Mouse (Mus musculus) intestine, embryonic 14.5 days (tissue): ENCODE results near the gene Plcg2. TPM values are rescaled to one million over a fixed set of nuclear protein-coding genes. Genes with fewer than 3 reads are reported as not detected.
A peak's percentile ranks its signal among the peaks of the same experiment; 100 is the strongest.

Experiments used
- ATAC-seq: fragments of 200-750 bp; cut with Nextera tagmentation; replicated peaks from 2 replicates; pipeline ENCODE4 v1.8.0; 2017; ENCODE audit warnings: low read depth, moderate number of reproducible peaks, moderate TSS enrichment, moderate library complexity; ENCODE audit not compliant: low FRiP score, low TSS enrichment
- DNase-seq: peaks from one replicate; pipeline ENCODE4 v3.0.0-alpha.2; 2018; ENCODE audit warnings: low spot score
- H3K27ac ChIP-seq: fragments of 300-500 bp; sonication (generic); 2 replicates; pipeline ENCODE4 v1.5.1; 2014; ENCODE audit warnings: low read depth, mild to moderate bottlenecking, control low read depth
- H3K27me3 ChIP-seq: fragments of 300-500 bp; sonication (generic); replicated peaks from 2 replicates; pipeline ENCODE4 v1.6.1; 2014; ENCODE audit warnings: low read length, control low read depth; ENCODE audit not compliant: control insufficient read depth, insufficient read depth
- H3K36me3 ChIP-seq: fragments of 300-500 bp; sonication (generic); 2 replicates; pipeline ENCODE4 v1.6.1; 2014; ENCODE audit warnings: low read length, control low read depth; ENCODE audit not compliant: control insufficient read depth, insufficient read depth
- H3K4me1 ChIP-seq: fragments of 300-500 bp; sonication (generic); replicated peaks from 2 replicates; pipeline ENCODE4 v1.6.1; 2014; ENCODE audit warnings: low read length, control low read depth, mixed read lengths; ENCODE audit not compliant: control insufficient read depth, insufficient read depth
- H3K4me2 ChIP-seq: fragments of 300-500 bp; sonication (generic); 2 replicates; pipeline ENCODE4 v1.6.1; 2014; ENCODE audit warnings: low read length
- H3K4me3 ChIP-seq: fragments of 300-500 bp; sonication (generic); 2 replicates; pipeline ENCODE4 v1.5.1; 2014; ENCODE audit warnings: low read depth, low read length, control low read depth, mixed read lengths
- H3K9ac ChIP-seq: fragments of 300-500 bp; sonication (generic); 2 replicates; pipeline ENCODE4 v1.6.1; 2014; ENCODE audit warnings: mild to moderate bottlenecking, low read length
- H3K9me3 ChIP-seq: fragments of 300-500 bp; sonication (generic); 2 replicates; pipeline ENCODE4 v1.6.1; 2016; ENCODE audit warnings: low read length, control low read depth; ENCODE audit not compliant: control insufficient read depth
- WGBS: fragments of 180-500 bp; shearing (Covaris S2); extraction: QIAGEN DNeasy Blood & Tissue Kit; methylation state at CpG from one replicate; pipeline ENCODE4 v1.1.7; 2014; 5-methylcytosine and 5-hydroxymethylcytosine counted together
- polyA plus RNA-seq: library from polyadenylated mRNA; unstranded; fragments of >200 nt; fragmentation: Nextera tagmentation; extraction: Ambion mirVana; gene quantifications from 2 replicates; pipeline ENCODE4 v1.2.1, GENCODE M21; 2014

The Plcg2 gene
- polyA plus RNA-seq, 1 experiment from 2014 or later, result 3.2 TPM

DNA sequence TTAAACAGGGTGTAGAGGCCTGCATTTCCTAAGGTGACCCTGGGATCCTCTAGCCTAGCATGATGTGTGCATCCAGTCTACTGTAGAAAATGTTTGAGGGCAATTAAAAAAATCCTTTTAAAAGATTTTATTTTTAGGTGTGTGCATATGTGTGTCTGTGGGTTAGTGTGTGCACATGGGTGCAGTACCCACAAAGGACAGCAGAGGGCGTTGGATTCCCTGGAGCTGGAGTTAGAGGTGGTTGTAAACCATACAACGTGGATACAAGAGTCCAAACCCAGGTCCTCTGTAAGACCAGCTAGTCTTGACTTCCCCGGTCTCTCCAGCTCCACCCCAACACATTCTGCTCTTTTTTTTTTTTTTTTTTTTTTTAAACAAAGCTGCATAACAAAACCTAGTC, 139.4 kb downstream of the Plcg2 start:
- DNase-seq, result no peak
- no peaks in the 10 kb centered on the region for H3K4me1 ChIP-seq
- H3K27me3 ChIP-seq, result no peaks in the 10 kb centered on the region
- no peak overlapping the region for H3K4me3 ChIP-seq
- peaks cover 4% of the 10 kb centered on the region; the same call in 1 of the 2 replicates for H3K9me3 ChIP-seq
- H3K36me3 ChIP-seq, result no peaks in the 10 kb centered on the region
- ATAC-seq, result no peak
- no peak overlapping the region for H3K4me2 ChIP-seq
- H3K9ac ChIP-seq, result no peak overlapping the region
- no peak overlapping the region for H3K27ac ChIP-seq
- 66% methylated on average over 3 of the region's 3 CpGs for WGBS

GRCm38 (mm10) chr8:117639631-117640030, 141.5 kb downstream of the Plcg2 start:
- no peak overlapping the region for H3K4me3 ChIP-seq
- ATAC-seq, result no peak
- H3K36me3 ChIP-seq, result no peaks in the 10 kb centered on the region
- DNase-seq, result no peak
- no peak overlapping the region for H3K9ac ChIP-seq
- no peaks in the 10 kb centered on the region for H3K4me1 ChIP-seq
- no peak overlapping the region for H3K4me2 ChIP-seq
- H3K27me3 ChIP-seq, result no peaks in the 10 kb centered on the region
- H3K9me3 ChIP-seq, result peaks cover 4% of the 10 kb centered on the region; the same call in 1 of the 2 replicates
- WGBS, result 95% methylated on average over 9 of the region's 9 CpGs
- H3K27ac ChIP-seq, result no peak overlapping the region

DNA sequence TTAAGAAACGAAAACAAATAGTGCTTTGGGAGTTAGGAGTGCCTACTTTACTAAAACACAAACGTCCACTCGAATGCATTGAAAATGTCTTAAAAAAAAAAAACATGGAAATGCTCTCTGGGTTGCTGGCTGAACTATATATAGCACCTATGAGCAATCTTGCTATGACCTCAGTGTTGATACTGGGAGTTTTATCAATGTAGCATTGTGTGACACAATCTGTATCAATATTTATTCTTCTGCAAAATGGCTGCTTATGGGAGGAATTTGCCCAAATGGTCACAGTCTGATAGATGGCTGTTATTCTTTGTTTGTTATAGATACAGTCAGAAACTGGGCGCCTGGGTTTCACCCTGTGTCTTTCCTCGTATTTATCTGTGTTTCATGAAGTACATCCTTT, 147.4 kb downstream of the Plcg2 start:
- Histone ChIP-seq H3K4me1 (no peaks in the 10 kb centered on the region), H3K36me3 (no peaks in the 10 kb centered on the region), H3K4me3 (no peak overlapping the region), H3K9ac (no peak overlapping the region), H3K4me2 (no peak overlapping the region), H3K27me3 (no peaks in the 10 kb centered on the region), H3K9me3 (peaks cover 11% of the 10 kb centered on the region), H3K27ac (no peak overlapping the region; the same call in 1 of the 2 replicates)
- ATAC-seq, result no peak; the same call in 1 of the 2 replicates
- 47% methylated on average over 5 of the region's 5 CpGs for WGBS
- no peak for DNase-seq

- H3K36me3 ChIP-seq, result no peaks in the 10 kb centered on the region
- WGBS, result 44% methylated on average over 2 of the region's 2 CpGs
- H3K27ac ChIP-seq, result no peak overlapping the region; the same call in 1 of the 2 replicates
- peaks cover 11% of the 10 kb centered on the region for H3K9me3 ChIP-seq
- peak; percentile 56 for ATAC-seq
- H3K4me3 ChIP-seq, result no peak overlapping the region
- peak; percentile 88 for DNase-seq
- no peak overlapping the region for H3K9ac ChIP-seq
- no peak overlapping the region for H3K4me2 ChIP-seq
- H3K4me1 ChIP-seq, result no peaks in the 10 kb centered on the region
- H3K27me3 ChIP-seq, result no peaks in the 10 kb centered on the region
Observed at GRCm38 (mm10) chr8:117646020-117646419, 147.9 kb downstream of the Plcg2 start.

DNA sequence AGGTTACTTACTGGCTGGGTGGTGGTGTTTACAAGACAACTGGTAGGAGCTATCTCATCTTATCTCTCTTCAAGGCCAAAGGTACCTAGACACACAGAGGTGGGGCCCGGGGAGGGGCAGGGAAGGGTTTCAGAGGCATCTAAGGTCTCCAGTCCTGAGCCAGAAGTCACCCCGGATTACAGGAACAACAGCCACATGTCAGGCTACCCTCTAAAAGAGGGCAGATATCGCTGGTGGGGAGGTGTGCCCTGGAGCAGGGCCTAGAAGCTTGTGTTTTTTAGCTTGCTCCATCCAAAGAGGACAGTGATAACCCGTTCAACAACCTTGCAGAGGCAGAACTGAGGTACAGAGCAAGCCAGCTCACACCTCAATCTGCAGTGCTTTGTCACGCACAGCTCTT, 148.3 kb downstream of the Plcg2 start:
- no peaks in the 10 kb centered on the region for H3K36me3 ChIP-seq
- 63% methylated on average over 5 of the region's 5 CpGs for WGBS
- peak; percentile 88 for ATAC-seq
- H3K9ac ChIP-seq, result no peak overlapping the region
- peak overlapping the region; percentile 22; the same call in 1 of the 2 replicates for H3K27ac ChIP-seq
- H3K4me1 ChIP-seq, result no peaks in the 10 kb centered on the region
- H3K27me3 ChIP-seq, result no peaks in the 10 kb centered on the region
- H3K4me2 ChIP-seq, result no peak overlapping the region
- peaks cover 7% of the 10 kb centered on the region; the same call in 1 of the 2 replicates for H3K9me3 ChIP-seq
- no peak overlapping the region for H3K4me3 ChIP-seq
- DNase-seq, result no peak

DNA sequence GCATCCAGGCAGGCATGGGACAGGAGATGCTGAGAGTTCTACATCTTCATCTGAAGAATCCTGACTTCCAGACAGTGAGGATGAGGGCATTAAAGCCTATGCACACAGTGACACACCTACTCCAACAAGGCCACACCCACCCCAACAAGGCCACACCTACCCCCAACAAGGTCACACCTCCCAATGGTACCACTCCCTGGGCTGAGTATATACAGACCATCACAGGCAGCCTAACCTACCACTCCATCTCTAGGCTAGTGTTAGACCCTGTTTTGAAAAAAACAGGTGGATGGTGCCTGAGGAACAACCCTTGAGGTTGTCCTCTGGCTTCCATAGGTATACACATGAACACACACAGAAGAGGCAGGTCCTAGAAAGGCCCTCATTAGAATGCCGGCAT, 154.2 kb downstream of the Plcg2 start:
- H3K4me1 ChIP-seq, result no peaks in the 10 kb centered on the region
- H3K36me3 ChIP-seq, result no peaks in the 10 kb centered on the region
- no peak for ATAC-seq
- no peak overlapping the region for H3K4me2 ChIP-seq
- no peaks in the 10 kb centered on the region for H3K27me3 ChIP-seq
- peaks cover 7% of the 10 kb centered on the region; the same call in 1 of the 2 replicates for H3K9me3 ChIP-seq
- no peak overlapping the region for H3K9ac ChIP-seq
- DNase-seq, result no peak
- no peak overlapping the region for H3K4me3 ChIP-seq
- WGBS, result 94% methylated on average over 1 of the region's 1 CpGs
- H3K27ac ChIP-seq, result no peak overlapping the region

DNA sequence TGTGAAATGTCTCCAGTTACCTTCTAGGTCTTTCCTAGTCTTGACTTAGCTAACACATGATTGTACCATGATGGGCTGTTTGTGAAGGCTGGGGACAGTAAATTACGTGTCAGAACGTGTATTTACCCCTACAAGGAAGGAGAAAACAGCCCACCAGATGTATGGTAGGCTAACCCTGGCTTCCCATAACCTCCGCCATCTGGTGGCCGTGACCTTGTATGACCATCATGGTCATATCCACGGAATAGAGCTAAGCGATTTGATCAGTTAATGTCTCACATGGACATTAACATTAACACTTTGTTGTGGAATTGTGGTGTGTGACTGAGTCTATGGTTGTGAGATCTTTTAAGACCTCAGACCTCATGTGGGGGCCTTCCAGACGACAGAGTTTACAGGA, 160.9 kb downstream of the Plcg2 start:
- no peak for DNase-seq
- Histone ChIP-seq H3K27me3 (no peaks in the 10 kb centered on the region), H3K36me3 (no peaks in the 10 kb centered on the region), H3K4me3 (no peak overlapping the region), H3K27ac (no peak overlapping the region), H3K4me1 (peaks cover 14% of the 10 kb centered on the region), H3K9ac (no peak overlapping the region), H3K4me2 (no peak overlapping the region), H3K9me3 (no peaks in the 10 kb centered on the region)
- 74% methylated on average over 7 of the region's 7 CpGs for WGBS
- no peak for ATAC-seq

GRCm38 (mm10) chr8:117660358-117661031, 162.4 kb downstream of the Plcg2 start:
- WGBS, result 9% methylated on average over 11 of the region's 11 CpGs
- peak overlapping the region; percentile 69 for H3K27ac ChIP-seq
- no peaks in the 10 kb centered on the region for H3K9me3 ChIP-seq
- H3K9ac ChIP-seq, result no peak overlapping the region
- H3K36me3 ChIP-seq, result no peaks in the 10 kb centered on the region
- H3K4me2 ChIP-seq, result peak overlapping the region; percentile 38; the same call in 1 of the 2 replicates
- 0 out of 2 replicates have a peak overlapping the region, but pooled peaks have one; percentile 8 for H3K4me3 ChIP-seq
- ATAC-seq (peak; percentile 83), DNase-seq (peak; percentile 74)
- no peaks in the 10 kb centered on the region for H3K27me3 ChIP-seq
- H3K4me1 ChIP-seq, result peaks cover 14% of the 10 kb centered on the region
